Comparison of ENCODE assay signal across 14 mouse cellular contexts in genomic region chr7:120722839-120723278, GRCm38 (mm10). TPM values are rescaled to one million over a fixed set of nuclear protein-coding genes. Genes with fewer than 3 reads are reported as not detected.
A peak's percentile ranks its signal among the peaks of the same experiment; 100 is the strongest.
DNase-seq lines count a peak whose midpoint lies in the region; ATAC-seq lines count a peak whose summit lies in the region.
"Had no signal": no experiment of that assay in that cellular context is flagged by ENCODE, and none has a peak within 500 bp of the region (broad histone marks: within the 10 kb centered on the region; RNA-seq: fewer than 3 reads in every experiment).

No protein-coding gene starts in this region.

- WGBS in forebrain, embryonic 16.5 days, result 26% methylated on average over 8 of the region's 8 CpGs
- 80% methylated on average over 8 of the region's 8 CpGs for WGBS in intestine, embryonic 16.5 days

- 0 out of 2 replicates have a peak overlapping the region, but pooled peaks have one; percentile 1 for H3K27ac ChIP-seq in forebrain, embryonic 16.5 days (ENCODE audit: low read length)
- H3K27ac ChIP-seq in intestine, embryonic 16.5 days (ENCODE audit: low read length), result no peak overlapping the region
- H3K27ac ChIP-seq: liver, embryonic 12.5 days had no signal

- H3K36me3 ChIP-seq in forebrain, embryonic 16.5 days (ENCODE audit: control insufficient read depth, insufficient read depth), result no peaks in the 10 kb centered on the region
- no peaks in the 10 kb centered on the region for H3K36me3 ChIP-seq in intestine, embryonic 16.5 days (ENCODE audit: control insufficient read depth, insufficient read depth, low read length)

- peak; percentile 44 for ATAC-seq in frontal cortex, adult (ENCODE audit: low TSS enrichment)
- peak; percentile 78 for ATAC-seq in forebrain, embryonic 16.5 days
- no peak for ATAC-seq in intestine, embryonic 16.5 days
- ATAC-seq: liver, embryonic 12.5 days had no signal

- intact Hi-C loops in left cerebral cortex, postnatal 36 days (cut with DNase I), result no loop called here

- H3K9ac ChIP-seq in forebrain, embryonic 16.5 days (replicated peaks; ENCODE audit: low read depth, low read length), result no peak overlapping the region
- no peak overlapping the region for H3K9ac ChIP-seq in intestine, embryonic 16.5 days (ENCODE audit: low read depth, low read length)
- H3K9ac ChIP-seq: liver, embryonic 12.5 days had no signal

- H3K9me3 ChIP-seq in forebrain, embryonic 16.5 days (ENCODE audit: control insufficient read depth, low read length), result no peaks in the 10 kb centered on the region
- no peaks in the 10 kb centered on the region for H3K9me3 ChIP-seq in intestine, embryonic 16.5 days (ENCODE audit: control insufficient read depth, low read length)
- H3K9me3 ChIP-seq: liver, embryonic 12.5 days had no signal

- peaks cover 5% of the 10 kb centered on the region for H3K4me1 ChIP-seq in forebrain, embryonic 16.5 days (replicated peaks; ENCODE audit: control insufficient read depth, insufficient read depth, low read length)
- H3K4me1 ChIP-seq in intestine, embryonic 16.5 days (ENCODE audit: control insufficient read depth, insufficient read depth, low read length), result peaks cover 11% of the 10 kb centered on the region; the same call in 1 of the 2 replicates

- H3K27me3 ChIP-seq in forebrain, embryonic 16.5 days (replicated peaks; ENCODE audit: control insufficient read depth, insufficient read depth, low read length), result no peaks in the 10 kb centered on the region
- H3K27me3 ChIP-seq in intestine, embryonic 16.5 days (replicated peaks; ENCODE audit: control insufficient read depth, insufficient read depth, low read length), result no peaks in the 10 kb centered on the region
- H3K27me3 ChIP-seq: liver, embryonic 12.5 days had no signal

- no peak overlapping the region for H3K4me2 ChIP-seq in forebrain, embryonic 16.5 days (ENCODE audit: low read length)
- no peak overlapping the region for H3K4me2 ChIP-seq in intestine, embryonic 16.5 days (ENCODE audit: low read depth, low read length)
- H3K4me2 ChIP-seq: liver, embryonic 12.5 days had no signal

- no peak for DNase-seq in frontal cortex, postnatal 25 days (ENCODE audit: low spot score in 2 of 2)
- DNase-seq in 416B (ENCODE audit: low read depth), result peak; percentile 17
- DNase-seq in left cerebral cortex, postnatal 36 days (ENCODE audit: low spot score in 2 of 2), result peak; percentile 43 to 44
- DNase-seq in thymus, adult 18-20 months, result no peak
- no peak for DNase-seq in kidney, adult 11 months
- DNase-seq: heart, postnatal 36 days; kidney, postnatal 10 days had no signal

- no peak overlapping the region for H3K4me3 ChIP-seq in forebrain, embryonic 16.5 days (replicated peaks; ENCODE audit: low read length)
- H3K4me3 ChIP-seq in intestine, embryonic 16.5 days (ENCODE audit: low read length), result no peak overlapping the region
- H3K4me3 ChIP-seq: liver, embryonic 12.5 days had no signal

RNA-seq across cellular contexts. Expression of gene Vwa3a, which starts 16.3 kb away (rescaled TPM):
- polyA plus RNA-seq in forebrain, embryonic 16.5 days (2015; fragmentation: Nextera tagmentation; extraction: Ambion mirVana), result 0.91 and 2.0 TPM in 2 replicates
- 10 to 100 TPM; 14.6 to 17.6 TPM for total RNA-seq in left cerebral cortex, postnatal 36 days (2021)
- polyA plus RNA-seq in intestine, embryonic 16.5 days (2015; fragmentation: Nextera tagmentation; extraction: Ambion mirVana), result 0.38 and 0.44 TPM in 2 replicates
- total RNA-seq: common myeloid progenitor, adult 5-6 weeks; megakaryocyte progenitor cell, adult 5-6 weeks had no signal
- polyA plus RNA-seq: liver, embryonic 12.5 days had no signal

RNA-seq across cellular contexts. Expression of gene Mosmo, which starts 45.4 kb away (rescaled TPM):
- 13.2 and 13.5 TPM in 2 replicates for polyA plus RNA-seq in forebrain, embryonic 16.5 days (2015; fragmentation: Nextera tagmentation; extraction: Ambion mirVana)
- total RNA-seq in left cerebral cortex, postnatal 36 days (2021), result 10 to 100 TPM; 80.7 to 84.6 TPM
- 5.1 and 6.3 TPM in 2 replicates for polyA plus RNA-seq in intestine, embryonic 16.5 days (2015; fragmentation: Nextera tagmentation; extraction: Ambion mirVana)

RNA-seq across cellular contexts. Expression of gene Pdzd9, which starts 52.7 kb away (rescaled TPM):
- 0.24 and 0.35 TPM in 2 replicates for polyA plus RNA-seq in forebrain, embryonic 16.5 days (2015; fragmentation: Nextera tagmentation; extraction: Ambion mirVana)
- total RNA-seq in left cerebral cortex, postnatal 36 days (2021), result not detected
- polyA plus RNA-seq in intestine, embryonic 16.5 days (2015; fragmentation: Nextera tagmentation; extraction: Ambion mirVana), result 0.18 and 0.34 TPM in 2 replicates
- total RNA-seq: gastrocnemius, adult 18-20 months; heart, postnatal 36 days had no signal

Comparison
In these comparisons a context has a peak if more than half of its experiments do, and no peak if none do; other contexts are left out.
1. DNase-seq: peak in 416B (single experiment) and left cerebral cortex, postnatal 36 days (2 of 2); none in frontal cortex, postnatal 25 days (0 of 2), thymus, adult 18-20 months (0 of 2) and kidney, adult 11 months (single experiment).